Mouse (Mus musculus): ENCODE data around the gene Atp5c1. TPM values are rescaled to one million over a fixed set of nuclear protein-coding genes. Genes with fewer than 3 reads are reported as not detected.

The Atp5c1 gene
- polyA plus RNA-seq, 1 experiment from 2014 or later: 502 TPM

DNA sequence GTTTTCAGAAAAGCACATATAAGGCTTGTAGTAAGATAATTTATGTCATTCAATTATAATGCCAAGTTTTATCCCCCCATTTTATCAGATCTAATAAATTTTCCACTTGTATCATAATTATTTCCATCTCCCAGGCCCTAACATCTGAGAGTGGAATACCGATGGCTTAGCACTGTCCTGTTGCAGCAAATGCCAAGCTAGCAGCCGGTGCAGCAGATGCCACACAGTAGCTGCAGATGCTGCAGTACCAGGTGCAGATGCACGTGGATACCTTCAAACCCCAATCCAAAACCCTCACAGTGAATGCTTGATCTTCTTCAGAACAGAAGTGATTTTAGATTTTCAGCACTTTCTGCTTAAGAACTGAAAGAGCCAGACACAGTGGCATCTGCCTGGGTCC is 45.3 kb downstream of the Atp5c1 start:
- peaks cover 14% of the 10 kb centered on the region for H3K36me3 ChIP-seq
- 87% methylated on average over 3 of the region's 3 CpGs for WGBS
- H3K9me3 ChIP-seq (replicated peaks): no peaks in the 10 kb centered on the region
- H3K4me3 ChIP-seq: no peak overlapping the region
- no peak for DNase-seq (ENCODE audit: low spot score)
- no peaks in the 10 kb centered on the region for H3K4me1 ChIP-seq
- no peak overlapping the region for H3K27ac ChIP-seq (replicated peaks)
- no peaks in the 10 kb centered on the region for H3K27me3 ChIP-seq (ENCODE audit: low read depth, poor library complexity, severe bottlenecking)

DNA sequence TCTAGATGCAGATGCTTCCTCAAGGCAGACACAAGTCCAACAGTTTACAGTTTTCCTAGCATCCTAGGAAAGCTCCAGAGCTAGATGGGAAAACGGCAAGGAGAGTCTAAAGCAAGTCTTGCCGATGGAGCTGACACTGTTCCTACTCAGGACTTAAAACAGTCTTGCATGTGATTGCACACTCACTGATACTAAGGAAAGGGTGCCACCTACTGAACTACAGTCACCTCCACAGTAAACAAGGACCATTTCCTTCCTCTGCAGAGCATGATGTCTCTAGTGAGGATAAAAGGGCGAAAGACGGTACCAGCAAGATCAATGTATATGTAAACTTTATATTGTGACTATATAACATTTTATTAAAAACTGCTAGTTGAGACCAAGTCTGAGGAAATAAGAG is 46.6 kb downstream of the Atp5c1 start:
- Histone ChIP-seq H3K4me1 (no peaks in the 10 kb centered on the region), H3K36me3 (peaks cover 4% of the 10 kb centered on the region; the same call in 1 of the 2 replicates), H3K27ac (replicated peaks) (no peak overlapping the region), H3K9me3 (replicated peaks) (no peaks in the 10 kb centered on the region), H3K27me3 (ENCODE audit: low read depth, poor library complexity, severe bottlenecking) (no peaks in the 10 kb centered on the region), H3K4me3 (no peak overlapping the region)
- 84% methylated on average over 4 of the region's 4 CpGs for WGBS
- DNase-seq (ENCODE audit: low spot score): no peak

- Histone ChIP-seq H3K9me3 (replicated peaks) (no peaks in the 10 kb centered on the region), H3K36me3 (no peaks in the 10 kb centered on the region), H3K4me3 (no peak overlapping the region), H3K4me1 (no peaks in the 10 kb centered on the region), H3K27ac (replicated peaks) (no peak overlapping the region), H3K27me3 (ENCODE audit: low read depth, poor library complexity, severe bottlenecking) (no peaks in the 10 kb centered on the region)
- WGBS: 92% methylated on average over 7 of the region's 7 CpGs
- no peak for DNase-seq (ENCODE audit: low spot score)
These were observed 50.6 kb downstream of the Atp5c1 start for GRCm38 (mm10) chr2:10029755-10030154.

GRCm38 (mm10) chr2:10024264-10024663 is 56.0 kb downstream of the Atp5c1 start:
- DNase-seq (ENCODE audit: low spot score): no peak
- H3K4me3 ChIP-seq: no peak overlapping the region
- H3K27ac ChIP-seq (replicated peaks): no peak overlapping the region
- 92% methylated on average over 6 of the region's 6 CpGs for WGBS
- H3K4me1 ChIP-seq: no peaks in the 10 kb centered on the region
- no peaks in the 10 kb centered on the region for H3K27me3 ChIP-seq (ENCODE audit: low read depth, poor library complexity, severe bottlenecking)
- H3K36me3 ChIP-seq: no peaks in the 10 kb centered on the region
- no peaks in the 10 kb centered on the region for H3K9me3 ChIP-seq (replicated peaks)

- WGBS: 92% methylated on average over 11 of the region's 11 CpGs
- H3K9me3 ChIP-seq (replicated peaks): no peaks in the 10 kb centered on the region
- no peak overlapping the region for H3K27ac ChIP-seq (replicated peaks)
- H3K4me1 ChIP-seq: no peaks in the 10 kb centered on the region
- DNase-seq (ENCODE audit: low spot score): no peak
- H3K27me3 ChIP-seq (ENCODE audit: low read depth, poor library complexity, severe bottlenecking): no peaks in the 10 kb centered on the region
- H3K4me3 ChIP-seq: no peak overlapping the region
- H3K36me3 ChIP-seq: no peaks in the 10 kb centered on the region
These were observed 59.0 kb downstream of the Atp5c1 start for GRCm38 (mm10) chr2:10021296-10021695.

DNA sequence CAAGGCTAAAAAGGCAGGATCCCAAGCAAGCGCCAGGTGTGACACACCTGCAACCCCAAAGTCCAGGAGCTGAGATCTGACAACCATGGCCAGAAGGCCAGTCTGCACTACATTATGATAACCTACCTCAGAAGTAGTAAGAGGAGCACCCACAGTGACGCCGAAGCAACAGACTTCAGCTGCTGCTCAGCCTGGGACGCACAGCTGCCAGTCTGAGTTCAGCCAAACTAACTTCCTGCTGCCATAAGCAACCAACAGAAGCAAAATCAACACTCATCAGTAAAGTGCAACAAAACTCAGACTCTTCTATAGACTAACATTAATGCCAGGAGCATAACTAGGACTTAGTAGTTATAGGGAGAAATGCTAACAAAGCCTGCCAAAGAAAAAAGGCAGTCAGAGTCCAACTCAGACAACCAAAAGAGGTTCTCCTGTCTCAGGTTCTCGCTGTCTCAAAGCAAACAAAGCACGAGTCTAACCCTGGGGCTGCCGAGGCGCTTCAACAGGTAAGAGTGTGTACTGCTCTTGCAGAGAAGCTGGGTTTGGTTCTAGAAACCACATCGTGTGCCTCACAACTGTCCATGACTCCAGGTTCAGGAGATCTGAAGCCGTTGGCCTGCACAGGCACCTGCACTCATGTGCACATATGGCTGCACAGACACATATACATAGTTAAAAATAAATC is 65.2 kb downstream of the Atp5c1 start:
- DNase-seq (ENCODE audit: low spot score): no peak
- no peaks in the 10 kb centered on the region for H3K27me3 ChIP-seq (ENCODE audit: low read depth, poor library complexity, severe bottlenecking)
- H3K27ac ChIP-seq (replicated peaks): no peak overlapping the region
- no peaks in the 10 kb centered on the region for H3K36me3 ChIP-seq
- no peaks in the 10 kb centered on the region for H3K4me1 ChIP-seq
- no peaks in the 10 kb centered on the region for H3K9me3 ChIP-seq (replicated peaks)
- WGBS: 85% methylated on average over 10 of the region's 10 CpGs
- no peak overlapping the region for H3K4me3 ChIP-seq

DNA sequence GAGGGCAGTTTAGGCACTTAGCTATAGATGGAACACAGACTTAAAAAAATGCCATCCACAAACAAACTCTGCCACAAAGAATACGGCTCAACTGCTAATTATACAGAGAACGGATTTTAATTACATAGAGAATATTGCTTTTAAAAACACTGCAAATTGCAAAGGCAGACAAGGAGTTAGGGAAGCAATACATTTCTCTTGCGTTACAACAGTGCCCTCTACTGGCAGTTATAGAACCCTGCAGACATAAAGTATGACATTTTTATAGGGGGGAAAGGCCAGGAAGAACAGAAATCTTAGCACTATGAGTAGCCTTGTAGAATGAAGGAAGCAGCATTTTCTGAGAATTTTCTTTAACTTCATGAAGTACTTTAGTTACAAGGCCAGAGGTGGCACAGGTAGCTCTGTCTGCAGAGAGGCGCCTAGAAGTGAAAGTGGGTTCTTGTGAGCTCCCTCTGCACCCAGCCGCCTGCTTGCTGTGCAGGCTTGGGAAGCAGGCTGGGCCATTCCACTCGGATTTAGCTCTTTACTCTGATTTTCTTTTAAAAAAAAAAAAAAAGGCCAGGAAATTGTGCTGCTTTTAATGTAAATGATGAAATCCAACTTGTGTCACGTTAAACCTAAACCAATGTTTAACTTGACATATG is 69.9 kb downstream of the Atp5c1 start:
- Histone ChIP-seq H3K4me1 (no peaks in the 10 kb centered on the region), H3K27ac (replicated peaks) (no peak overlapping the region), H3K36me3 (no peaks in the 10 kb centered on the region), H3K4me3 (no peak overlapping the region), H3K9me3 (replicated peaks) (no peaks in the 10 kb centered on the region), H3K27me3 (ENCODE audit: low read depth, poor library complexity, severe bottlenecking) (no peaks in the 10 kb centered on the region)
- DNase-seq (ENCODE audit: low spot score): no peak
- 37% methylated on average over 7 of the region's 7 CpGs for WGBS

- no peak for DNase-seq (ENCODE audit: low spot score)
- 83% methylated on average over 13 of the region's 13 CpGs for WGBS
- Histone ChIP-seq H3K27me3 (ENCODE audit: low read depth, poor library complexity, severe bottlenecking) (no peaks in the 10 kb centered on the region), H3K4me1 (no peaks in the 10 kb centered on the region), H3K4me3 (no peak overlapping the region), H3K27ac (replicated peaks) (no peak overlapping the region), H3K36me3 (no peaks in the 10 kb centered on the region), H3K9me3 (replicated peaks) (no peaks in the 10 kb centered on the region)
These were observed 70.5 kb downstream of the Atp5c1 start for GRCm38 (mm10) chr2:10009671-10010254.

DNA sequence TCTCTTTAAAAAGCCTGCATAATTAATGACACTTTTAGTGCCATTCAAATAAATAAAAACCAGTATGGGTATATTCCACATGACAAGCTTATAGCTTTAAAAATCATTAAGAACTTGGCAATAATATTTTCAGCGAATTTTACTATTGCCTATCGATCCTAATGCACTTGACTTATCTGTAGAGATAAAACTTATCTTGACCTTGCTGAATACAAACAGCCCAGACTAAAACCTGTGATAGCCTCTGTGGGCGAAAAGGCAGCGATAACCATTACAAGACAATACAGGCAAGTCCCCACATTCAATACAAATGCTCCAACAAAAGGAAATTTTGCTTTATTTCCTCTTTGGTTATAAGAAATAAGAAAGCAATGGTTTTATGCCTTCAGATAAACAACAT is 71.7 kb downstream of the Atp5c1 start:
- H3K27ac ChIP-seq (replicated peaks): no peak overlapping the region
- DNase-seq (ENCODE audit: low spot score): no peak
- no peaks in the 10 kb centered on the region for H3K36me3 ChIP-seq
- H3K4me1 ChIP-seq: no peaks in the 10 kb centered on the region
- H3K9me3 ChIP-seq (replicated peaks): no peaks in the 10 kb centered on the region
- H3K27me3 ChIP-seq (ENCODE audit: low read depth, poor library complexity, severe bottlenecking): no peaks in the 10 kb centered on the region
- 87% methylated on average over 4 of the region's 4 CpGs for WGBS
- H3K4me3 ChIP-seq: no peak overlapping the region

Other genes with a start within 250 kb of the Atp5c1 start
- gene 4930412O13Rik, start 199.3 kb downstream of the Atp5c1 start, polyA plus RNA-seq (2016; fragmentation: Nextera tagmentation; extraction: Ambion mirVana): 0.31 and 1.1 TPM in 2 replicates
- 0.47 and 1.2 TPM in 2 replicates for gene 9230102O04Rik, start 191.0 kb downstream of the Atp5c1 start, polyA plus RNA-seq (2016; fragmentation: Nextera tagmentation; extraction: Ambion mirVana)
- gene Gata3, start 190.5 kb downstream of the Atp5c1 start, polyA plus RNA-seq (2016; fragmentation: Nextera tagmentation; extraction: Ambion mirVana): 10.5 and 28.2 TPM in 2 replicates
- 15.4 and 16.7 TPM in 2 replicates for gene Taf3, start 31.9 kb downstream of the Atp5c1 start, polyA plus RNA-seq (2016; fragmentation: Nextera tagmentation; extraction: Ambion mirVana)
- 35.5 and 38.4 TPM in 2 replicates for gene Kin, start 83 bp upstream of the Atp5c1 start, polyA plus RNA-seq (2016; fragmentation: Nextera tagmentation; extraction: Ambion mirVana)
- 0.06 TPM in 1 of 2 replicates, not detected in the other for gene Itih2, start 50.9 kb upstream of the Atp5c1 start, polyA plus RNA-seq (2016; fragmentation: Nextera tagmentation; extraction: Ambion mirVana)
- 6.3 and 6.5 TPM in 2 replicates for gene Itih5, start 73.1 kb upstream of the Atp5c1 start, polyA plus RNA-seq (2016; fragmentation: Nextera tagmentation; extraction: Ambion mirVana)

All from midbrain, embryonic 10.5 days (tissue).